13 mouse cellular contexts compared by ENCODE assay signal in the genomic region with DNA sequence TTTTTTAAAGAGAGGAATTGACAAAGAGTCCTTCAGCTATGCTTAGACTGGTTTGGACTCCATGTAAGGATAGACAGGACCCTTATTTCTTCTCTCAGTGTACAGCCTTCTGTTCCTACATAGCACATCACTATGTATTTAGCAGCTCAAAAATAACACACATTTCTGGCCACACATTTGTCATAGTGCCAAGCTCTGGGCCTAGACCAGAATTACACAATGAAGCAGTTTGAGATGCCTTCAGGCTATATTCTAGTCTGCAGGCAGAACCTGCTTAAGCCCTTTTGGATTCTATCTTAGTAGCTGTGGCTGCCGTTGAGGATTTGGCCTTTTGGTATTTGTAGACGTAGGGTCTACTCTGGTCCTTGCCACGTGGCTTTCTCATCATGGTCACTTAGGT. TPM values are rescaled to one million over a fixed set of nuclear protein-coding genes. Genes with fewer than 3 reads are reported as not detected.
DNase-seq lines count a peak whose midpoint lies in the region; ATAC-seq lines count a peak whose summit lies in the region.
"Had no signal": no experiment of that assay in that cellular context is flagged by ENCODE, and none has a peak within 500 bp of the region (broad histone marks: within the 10 kb centered on the region; RNA-seq: fewer than 3 reads in every experiment).

No protein-coding gene starts in this region.

- H3K4me3 ChIP-seq in midbrain, embryonic 14.5 days (replicated peaks; ENCODE audit: low read depth, low read length), result no peak overlapping the region
- H3K4me3 ChIP-seq in midbrain, embryonic 10.5 days, result no peak overlapping the region
- no peak overlapping the region for H3K4me3 ChIP-seq in limb, embryonic 10.5 days
- H3K4me3 ChIP-seq in midbrain, embryonic 13.5 days (replicated peaks), result no peak overlapping the region
- H3K4me3 ChIP-seq: intestine, embryonic 15.5 days had no signal

- no peaks in the 10 kb centered on the region for H3K9me3 ChIP-seq in midbrain, embryonic 14.5 days (ENCODE audit: control insufficient read depth, low read length)
- H3K9me3 ChIP-seq in midbrain, embryonic 10.5 days (replicated peaks), result no peaks in the 10 kb centered on the region
- H3K9me3 ChIP-seq in limb, embryonic 10.5 days (replicated peaks), result no peaks in the 10 kb centered on the region
- H3K9me3 ChIP-seq in midbrain, embryonic 13.5 days, result no peaks in the 10 kb centered on the region
- H3K9me3 ChIP-seq: intestine, embryonic 15.5 days had no signal

- no peak for ATAC-seq in cerebellum, adult (ENCODE audit: insufficient number of reproducible peaks, low FRiP score, low TSS enrichment)
- no peak for ATAC-seq in midbrain, embryonic 14.5 days (ENCODE audit: low FRiP score, low TSS enrichment)
- ATAC-seq in midbrain, embryonic 13.5 days, result no peak
- ATAC-seq: intestine, embryonic 15.5 days had no signal

- peak; percentile 30 for DNase-seq in cerebellum, adult 11 months
- DNase-seq in midbrain, embryonic 14.5 days, result no peak
- DNase-seq in midbrain, embryonic 10.5 days (ENCODE audit: low spot score), result no peak
- DNase-seq in frontal cortex, adult 2 months (ENCODE audit: extremely low spot score in 1 of 2, low spot score in 1 of 2), result peak; percentile 57 to 61
- DNase-seq in right cerebral cortex, postnatal 36 days (ENCODE audit: low spot score in 2 of 2), result peak; percentile 35 to 63
- DNase-seq in limb, embryonic 10.5 days (ENCODE audit: low spot score), result no peak
- DNase-seq: adrenal gland, postnatal 25 days; gastrocnemius, postnatal 36 days; kidney, postnatal 25 days had no signal

- no peak overlapping the region for H3K9ac ChIP-seq in midbrain, embryonic 14.5 days (replicated peaks; ENCODE audit: low read length)
- no peak overlapping the region for H3K9ac ChIP-seq in midbrain, embryonic 13.5 days (replicated peaks)
- H3K9ac ChIP-seq: intestine, embryonic 15.5 days had no signal

- H3K4me1 ChIP-seq in midbrain, embryonic 14.5 days (ENCODE audit: control insufficient read depth, insufficient read depth, low read length), result no peaks in the 10 kb centered on the region; the same call in 1 of the 2 replicates
- H3K4me1 ChIP-seq in midbrain, embryonic 10.5 days, result no peaks in the 10 kb centered on the region
- peaks cover 3% of the 10 kb centered on the region; the same call in 1 of the 2 replicates for H3K4me1 ChIP-seq in limb, embryonic 10.5 days
- H3K4me1 ChIP-seq in midbrain, embryonic 13.5 days (replicated peaks), result peaks cover 13% of the 10 kb centered on the region
- H3K4me1 ChIP-seq: intestine, embryonic 15.5 days had no signal

- H3K4me2 ChIP-seq in midbrain, embryonic 14.5 days (ENCODE audit: low read length), result no peak overlapping the region
- no peak overlapping the region for H3K4me2 ChIP-seq in midbrain, embryonic 13.5 days (replicated peaks)
- H3K4me2 ChIP-seq: intestine, embryonic 15.5 days had no signal

- H3K36me3 ChIP-seq in midbrain, embryonic 14.5 days (ENCODE audit: control insufficient read depth, insufficient read depth, low read length), result no peaks in the 10 kb centered on the region
- no peaks in the 10 kb centered on the region for H3K36me3 ChIP-seq in midbrain, embryonic 10.5 days
- no peaks in the 10 kb centered on the region for H3K36me3 ChIP-seq in limb, embryonic 10.5 days
- H3K36me3 ChIP-seq in midbrain, embryonic 13.5 days, result no peaks in the 10 kb centered on the region
- H3K36me3 ChIP-seq: intestine, embryonic 15.5 days had no signal

- 64% methylated on average over 3 of the region's 3 CpGs for WGBS in midbrain, embryonic 14.5 days
- WGBS in midbrain, embryonic 10.5 days, result 84% methylated on average over 3 of the region's 3 CpGs
- 79% methylated on average over 3 of the region's 3 CpGs for WGBS in limb, embryonic 10.5 days
- WGBS in midbrain, embryonic 13.5 days, result 79% methylated on average over 3 of the region's 3 CpGs

- no peaks in the 10 kb centered on the region for H3K27me3 ChIP-seq in midbrain, embryonic 14.5 days (ENCODE audit: control insufficient read depth, insufficient read depth, low read length)
- no peaks in the 10 kb centered on the region for H3K27me3 ChIP-seq in midbrain, embryonic 10.5 days (ENCODE audit: low read depth, poor library complexity, severe bottlenecking)
- H3K27me3 ChIP-seq in limb, embryonic 10.5 days (ENCODE audit: low read depth, poor library complexity, severe bottlenecking), result no peaks in the 10 kb centered on the region
- H3K27me3 ChIP-seq in midbrain, embryonic 13.5 days, result no peaks in the 10 kb centered on the region
- H3K27me3 ChIP-seq: intestine, embryonic 15.5 days had no signal

- 0 out of 2 replicates have a peak overlapping the region, but pooled peaks have one; percentile 37 for H3K27ac ChIP-seq in midbrain, embryonic 14.5 days (replicated peaks; ENCODE audit: low read depth, low read length)
- no peak overlapping the region for H3K27ac ChIP-seq in midbrain, embryonic 10.5 days (replicated peaks)
- no peak overlapping the region for H3K27ac ChIP-seq in limb, embryonic 10.5 days
- H3K27ac ChIP-seq in midbrain, embryonic 13.5 days, result no peak overlapping the region
- H3K27ac ChIP-seq: intestine, embryonic 15.5 days; macrophage had no signal

RNA-seq across cellular contexts. Expression of a gene that starts 35.8 kb away (rescaled TPM):
- polyA plus RNA-seq in midbrain, embryonic 14.5 days (2014; fragmentation: Nextera tagmentation; extraction: Ambion mirVana), result 10.9 and 14.1 TPM in 2 replicates
- 0.22 and 0.76 TPM in 2 replicates for polyA plus RNA-seq in midbrain, embryonic 10.5 days (2016; fragmentation: Nextera tagmentation; extraction: Ambion mirVana)
- polyA plus RNA-seq in frontal cortex, adult 2 months (2012; rRNA removed), result 72.8 and 79.6 TPM in 2 replicates
- 0.10 and 0.16 TPM in 2 replicates for polyA plus RNA-seq in limb, embryonic 10.5 days (2016; fragmentation: Nextera tagmentation; extraction: Ambion mirVana)
- polyA plus RNA-seq in midbrain, embryonic 13.5 days (2015; fragmentation: Nextera tagmentation; extraction: Ambion mirVana), result 4.9 and 6.3 TPM in 2 replicates

Comparison
In these comparisons a context has a peak if more than half of its experiments do, and no peak if none do; other contexts are left out.
1. DNase-seq: peak in cerebellum, adult 11 months (single experiment), frontal cortex, adult 2 months (2 of 2) and right cerebral cortex, postnatal 36 days (2 of 2); none in midbrain, embryonic 14.5 days (single experiment), midbrain, embryonic 10.5 days (single experiment) and limb, embryonic 10.5 days (single experiment).